Mouse (Mus musculus) olfactory bulb, adult 2 months (tissue): ENCODE data around the gene Tubgcp6.

ENCODE experiments used
- CTCF ChIP-seq: fragments of 200-500 bp; IDR thresholded peaks from 2 replicates; pipeline ENCODE4 v1.5.1; 2012; ENCODE audit warnings: low read depth, mild to moderate bottlenecking, low read length, moderate library complexity; ENCODE audit not compliant: insufficient read depth
- POLR2A ChIP-seq: fragments of 200-500 bp; IDR thresholded peaks from 2 replicates; pipeline ENCODE4 v1.6.1; 2012; ENCODE audit warnings: mild to moderate bottlenecking, low read depth, low read length, moderate library complexity; ENCODE audit not compliant: insufficient read depth

DNA sequence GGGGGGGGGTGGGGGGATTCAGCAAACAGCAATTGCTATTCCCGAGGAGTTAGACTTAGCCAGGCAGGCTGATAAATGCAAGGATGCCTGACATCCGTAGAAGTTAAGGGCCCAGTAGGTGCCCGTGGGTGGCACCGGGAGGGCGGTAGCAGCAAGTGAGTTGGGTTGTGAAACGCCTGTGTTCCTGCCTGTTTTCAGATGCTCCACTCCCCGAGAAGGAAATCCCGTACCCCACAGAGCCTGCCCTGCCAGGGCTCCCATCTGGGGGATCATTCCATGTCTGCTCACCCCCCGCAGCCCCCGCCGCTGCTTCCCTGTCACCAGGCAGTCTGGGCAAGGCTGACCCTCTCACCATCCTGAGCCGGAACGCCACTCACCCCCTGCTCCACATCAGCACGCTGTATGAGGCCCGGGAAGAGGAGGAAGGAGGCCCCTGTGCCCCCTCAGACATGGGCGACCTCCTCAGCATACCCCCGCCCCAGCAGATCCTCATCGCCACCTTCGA is 53.5 kb downstream of the Tubgcp6 start:
- no peak for TF ChIP-seq CTCF
- no peak for TF ChIP-seq POLR2A
